Mouse (Mus musculus): ENCODE results near the gene Gm20388.

Gene Gm20388

DNA sequence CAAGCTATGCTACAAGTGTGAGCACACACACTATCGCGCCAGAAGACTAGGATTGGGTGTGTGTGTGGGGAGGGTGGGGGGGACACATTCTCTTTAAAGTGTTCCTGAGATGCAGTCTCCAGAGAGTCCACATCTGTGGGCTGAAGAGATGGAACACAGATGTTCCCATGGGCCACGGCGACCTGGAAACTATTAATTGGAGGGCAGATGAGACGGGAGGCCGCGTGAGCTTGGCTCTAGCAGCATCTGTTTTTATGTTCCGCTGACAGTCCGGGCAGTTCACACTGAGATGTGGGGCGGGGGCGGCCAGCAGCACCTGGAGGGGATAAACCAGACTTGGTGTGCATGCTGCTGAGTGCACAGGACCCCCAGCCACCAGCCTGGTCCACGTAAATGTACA is 2247.0 kb downstream of the Gm20388 start:
- in situ Hi-C loops (cut with MboI, MseI), result no loop called here

DNA sequence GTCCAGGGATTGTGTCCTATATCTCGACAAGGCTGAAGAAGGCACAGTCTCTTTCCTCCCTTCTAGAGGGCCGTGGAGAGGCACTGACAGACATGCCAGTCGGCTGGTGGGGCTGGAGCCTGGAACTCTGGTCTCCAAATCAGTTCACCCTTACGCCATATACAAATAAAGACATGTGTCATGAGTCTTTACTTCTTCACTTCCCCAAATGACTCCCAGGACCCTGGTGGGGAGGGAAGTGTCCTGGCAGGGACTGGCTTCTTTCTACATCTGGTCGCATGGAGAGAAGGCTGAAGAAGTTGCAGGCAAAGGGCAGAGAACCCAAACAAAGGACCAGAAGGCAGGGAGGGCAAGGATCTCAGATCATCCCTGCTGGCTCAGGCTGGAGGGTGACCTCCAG is 2249.5 kb downstream of the Gm20388 start:
- in situ Hi-C loops (cut with MboI, MseI), result no loop called here

DNA sequence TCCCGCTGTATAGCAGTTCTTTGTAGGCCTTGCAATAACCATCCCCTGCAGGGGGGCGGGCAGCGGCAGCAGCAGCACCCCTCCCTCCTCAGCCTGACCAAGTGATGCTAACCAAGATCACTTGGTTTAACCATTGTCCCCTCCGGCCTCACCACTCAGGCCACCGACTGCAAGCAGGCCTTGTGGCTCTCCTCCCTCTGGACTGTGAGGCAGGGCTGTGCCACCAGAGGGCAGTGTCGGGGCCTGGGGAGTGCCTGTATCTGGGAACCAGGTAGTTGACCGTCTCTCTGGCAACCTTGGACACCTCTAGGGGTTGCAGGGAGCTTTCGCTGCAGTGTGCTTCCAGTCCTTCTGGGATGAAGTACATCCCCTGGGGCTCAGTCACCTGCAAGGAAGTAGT is 2252.4 kb downstream of the Gm20388 start:
- in situ Hi-C loops (cut with MboI, MseI), result no loop called here

DNA sequence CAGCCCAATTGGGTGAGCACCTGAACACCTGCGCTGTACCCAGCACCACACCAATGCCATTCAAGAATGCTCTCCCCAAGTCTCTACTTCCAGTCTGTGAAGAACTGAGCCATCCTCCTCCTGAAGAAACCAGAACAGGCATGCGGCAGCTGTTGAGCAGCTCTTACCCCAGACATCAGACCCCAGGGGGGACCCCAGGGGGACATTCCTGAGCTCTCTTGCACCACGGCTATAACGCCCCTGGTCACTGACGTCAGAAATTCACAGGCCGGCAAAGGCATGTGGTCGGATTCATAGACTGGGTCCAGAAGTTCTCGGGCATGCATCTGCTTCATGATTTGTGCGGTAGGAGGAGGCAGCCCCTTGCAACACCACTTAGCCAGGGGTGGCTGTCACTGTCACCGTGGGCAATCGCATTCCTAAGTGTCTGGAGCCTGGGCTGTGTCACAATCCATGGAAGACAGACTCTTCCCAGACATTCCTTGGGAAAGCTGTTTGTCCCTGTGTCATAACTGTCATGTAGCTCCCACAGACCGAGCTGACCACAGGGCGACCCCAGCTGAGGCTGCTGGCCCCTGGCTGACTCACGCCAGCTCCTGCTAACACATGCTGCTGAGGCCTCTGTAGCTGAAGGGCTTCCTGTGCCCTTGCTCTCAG is 2256.7 kb downstream of the Gm20388 start:
- in situ Hi-C loops (cut with MboI, MseI), result no loop called here

DNA sequence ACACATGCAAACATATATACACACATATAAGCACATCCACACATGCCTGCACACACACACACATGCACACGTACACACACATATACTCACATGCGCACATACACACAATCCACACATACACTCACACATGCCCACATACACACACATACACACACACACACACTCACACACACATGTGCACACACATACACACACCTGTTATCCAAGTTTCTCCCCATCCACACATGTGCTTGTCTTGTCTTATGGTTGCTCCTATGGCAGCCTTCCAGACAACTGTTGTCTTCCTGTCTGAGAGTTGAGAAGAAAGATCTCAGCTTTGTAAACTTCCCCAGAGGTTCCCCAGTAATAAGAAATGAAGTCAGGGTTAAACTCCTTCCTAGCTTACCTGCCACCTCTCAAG is 2258.8 kb downstream of the Gm20388 start:
- in situ Hi-C loops (cut with MboI, MseI), result no loop called here

DNA sequence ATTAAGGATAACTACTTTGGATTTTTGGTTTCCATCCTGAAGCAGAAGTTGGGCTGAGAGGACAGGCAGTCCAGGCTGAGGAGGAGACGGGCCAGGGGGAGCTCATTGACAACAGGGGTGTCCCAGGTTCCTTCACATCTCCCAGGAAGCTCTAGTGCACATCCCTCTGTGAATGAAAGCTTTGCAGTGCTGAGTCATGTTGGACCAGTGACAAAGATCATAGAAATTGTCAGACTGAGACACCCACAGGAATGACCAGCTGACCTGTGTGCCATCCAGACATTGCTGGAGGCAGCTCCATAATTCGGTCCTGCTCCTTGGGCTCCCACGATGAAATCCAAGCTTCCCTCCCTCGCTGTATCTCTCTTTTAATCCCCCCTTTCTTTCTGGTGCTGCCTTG is 2261.2 kb downstream of the Gm20388 start:
- in situ Hi-C loops (cut with MboI, MseI), result no loop called here

DNA sequence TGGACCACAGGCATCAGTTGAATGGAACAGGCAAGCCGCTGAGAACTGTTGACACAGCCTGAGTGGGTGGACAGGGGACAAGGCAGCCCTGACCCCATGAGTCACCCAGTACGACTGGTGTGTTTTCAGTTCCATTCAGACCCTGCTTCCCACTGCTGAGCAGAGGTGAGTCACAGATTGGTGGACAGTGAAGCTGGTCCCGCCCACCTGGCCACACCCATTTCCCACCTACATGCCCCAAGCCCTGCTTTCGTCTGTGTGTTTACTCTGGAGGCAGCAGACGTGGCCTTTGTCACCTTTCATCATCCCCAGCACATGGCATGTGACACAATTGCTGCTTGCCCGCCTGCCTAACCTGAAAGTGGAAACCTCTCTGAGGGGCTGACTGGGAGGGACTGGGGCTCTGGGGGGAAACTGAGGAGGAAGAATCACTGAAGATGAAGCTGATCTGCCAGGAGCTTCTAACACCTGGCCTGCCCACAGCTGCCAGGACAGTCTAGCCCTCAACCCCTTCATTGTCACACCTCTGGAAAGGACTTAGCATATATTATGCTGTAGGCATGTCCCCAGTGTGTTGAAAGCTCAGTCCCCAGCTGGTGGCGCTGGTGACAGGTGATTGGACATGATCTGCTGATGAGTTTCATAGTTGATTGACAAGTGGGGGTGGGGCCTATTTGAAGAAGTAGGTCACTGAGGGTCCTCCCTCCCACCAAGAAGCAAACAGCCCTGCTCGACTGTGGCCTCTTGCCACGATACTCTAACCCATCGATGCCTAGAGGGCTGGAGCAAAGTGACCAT is 2263.7 kb downstream of the Gm20388 start:
- in situ Hi-C loops (cut with MboI, MseI), result no loop called here

DNA sequence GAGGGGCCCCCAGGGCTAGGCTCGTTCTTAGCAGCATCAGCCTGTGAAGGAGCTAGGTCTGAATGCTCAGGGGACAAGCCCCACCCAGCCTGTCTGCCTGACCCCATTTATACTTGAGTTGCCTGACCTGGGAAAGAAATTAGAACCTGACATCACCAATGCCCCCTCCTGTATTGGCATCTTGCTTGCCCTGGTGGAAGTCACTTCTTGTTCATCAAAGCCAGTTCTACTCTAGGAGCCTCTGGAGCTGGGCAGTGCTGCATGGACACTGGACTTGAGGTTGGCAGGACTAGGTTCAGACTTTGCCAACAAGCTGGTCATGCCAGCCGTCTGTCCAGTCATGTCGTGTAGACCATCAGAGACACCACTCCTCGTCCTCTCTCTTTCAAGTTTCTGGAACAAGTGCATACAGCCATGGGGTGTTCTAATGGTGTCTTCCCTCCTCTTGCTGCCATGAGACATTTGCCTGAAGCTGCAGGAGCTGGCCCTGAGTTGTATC is 2267.8 kb downstream of the Gm20388 start:
- in situ Hi-C loops (cut with MboI, MseI), result no loop called here

DNA sequence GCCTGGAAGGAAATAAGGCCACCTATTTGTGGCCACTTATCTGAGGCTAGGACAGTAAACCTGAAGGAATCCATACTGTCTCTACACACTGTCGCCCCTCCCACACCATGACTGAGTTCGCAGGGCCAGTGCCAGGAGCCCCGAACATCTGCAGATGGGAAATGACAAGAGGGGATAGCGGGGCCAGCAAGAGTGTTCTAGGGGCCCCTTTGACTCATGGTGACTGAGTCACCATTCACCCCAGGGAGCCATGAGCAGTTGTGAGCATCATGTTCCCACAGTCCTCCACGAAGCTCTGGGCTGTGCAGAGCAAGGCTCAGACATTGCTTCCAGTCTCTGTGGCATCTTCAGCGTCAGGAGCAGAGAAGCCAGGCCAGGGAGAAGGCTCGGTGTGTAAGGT is 2268.7 kb downstream of the Gm20388 start:
- in situ Hi-C loops (cut with MboI, MseI), result no loop called here

DNA sequence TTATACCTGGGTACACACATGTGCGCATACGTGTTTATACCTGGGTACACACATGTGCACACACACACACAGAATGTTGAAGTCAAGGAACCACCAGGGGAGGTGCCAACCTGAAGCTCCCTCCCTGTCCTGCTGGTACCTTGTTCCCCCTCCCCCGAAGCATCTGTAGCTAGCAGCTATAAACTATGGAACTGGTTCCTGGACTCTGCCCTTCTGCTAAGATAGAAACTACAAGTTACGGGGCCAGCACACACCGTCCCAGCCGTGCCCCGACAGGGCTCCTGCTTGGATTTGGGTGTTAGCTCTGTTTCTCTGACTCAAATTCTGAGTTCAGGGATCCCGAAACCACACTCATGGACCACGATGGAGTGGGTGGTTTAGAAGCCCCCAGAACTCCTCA is 2269.5 kb downstream of the Gm20388 start:
- in situ Hi-C loops (cut with MboI, MseI), result no loop called here

DNA sequence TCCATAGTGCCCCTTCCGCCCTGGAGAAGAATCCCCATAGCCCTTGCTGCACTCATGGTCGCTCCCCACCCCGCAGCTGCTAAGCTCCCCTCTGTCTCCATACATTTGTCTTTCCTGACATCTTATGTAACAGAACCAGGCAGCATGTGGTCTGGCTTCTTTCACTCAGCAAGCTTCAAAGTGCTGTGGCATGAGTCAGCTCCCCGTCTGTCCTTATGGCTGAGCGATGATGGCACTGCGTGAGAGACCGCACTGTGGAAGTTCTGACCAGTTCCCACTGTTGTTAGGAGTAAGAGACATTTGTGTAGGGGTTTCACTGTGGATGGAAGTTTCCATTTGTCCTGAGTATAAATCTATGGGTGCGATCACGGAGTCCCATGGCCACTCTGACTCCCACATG is 2270.8 kb downstream of the Gm20388 start:
- in situ Hi-C loops (cut with MboI, MseI), result no loop called here

DNA sequence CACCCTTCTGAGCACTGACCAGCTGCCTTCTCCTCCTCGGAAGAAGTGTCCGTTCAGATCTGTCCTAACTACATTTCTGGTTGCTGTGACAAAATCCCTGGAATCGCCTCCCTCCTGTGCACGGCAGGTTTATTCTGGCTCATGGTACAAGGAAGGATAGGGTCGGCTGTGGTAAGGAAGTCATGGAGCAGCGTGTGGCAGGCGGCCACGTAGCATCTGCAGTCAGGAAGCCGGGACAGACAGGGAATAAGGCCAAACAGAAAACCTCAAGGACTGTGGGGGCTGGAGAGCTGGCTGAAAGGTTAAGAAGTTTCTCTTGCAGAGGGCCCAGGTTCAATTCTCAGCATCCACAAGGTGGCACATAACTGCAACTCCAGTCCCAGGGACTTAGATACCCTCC is 2271.3 kb downstream of the Gm20388 start:
- in situ Hi-C loops (cut with MboI, MseI), result no loop called here

DNA sequence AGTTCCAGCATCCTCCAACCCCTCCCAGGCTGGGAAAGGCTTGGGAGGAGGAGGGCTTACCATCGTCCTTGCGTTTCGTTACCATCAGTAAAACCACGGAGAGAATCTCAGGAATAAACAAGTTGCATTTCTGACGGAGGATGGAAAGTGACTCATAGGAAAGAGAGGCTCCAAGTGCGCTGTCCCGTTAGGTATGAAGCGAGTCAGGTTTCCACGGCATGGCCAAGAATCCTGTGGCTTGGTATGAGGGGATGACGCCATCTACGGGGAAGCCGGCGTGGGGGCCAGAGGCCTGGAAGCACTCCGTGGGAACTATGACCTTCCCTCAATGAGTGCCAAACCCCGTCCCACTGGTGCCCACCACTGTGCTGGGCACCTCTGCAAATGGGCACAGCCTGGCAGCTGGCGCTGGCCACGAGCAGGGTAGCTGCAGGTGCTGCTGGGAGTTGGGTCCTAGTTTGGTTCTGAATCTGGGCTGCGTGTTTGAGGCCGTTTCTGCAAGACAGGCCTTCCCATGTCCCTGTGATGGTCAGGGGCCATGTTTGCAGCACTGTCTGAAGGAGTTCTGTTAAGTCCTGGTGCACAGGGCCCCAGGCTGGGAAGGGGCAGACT is 2275.8 kb downstream of the Gm20388 start:
- in situ Hi-C loops (cut with MboI, MseI), result no loop called here

DNA sequence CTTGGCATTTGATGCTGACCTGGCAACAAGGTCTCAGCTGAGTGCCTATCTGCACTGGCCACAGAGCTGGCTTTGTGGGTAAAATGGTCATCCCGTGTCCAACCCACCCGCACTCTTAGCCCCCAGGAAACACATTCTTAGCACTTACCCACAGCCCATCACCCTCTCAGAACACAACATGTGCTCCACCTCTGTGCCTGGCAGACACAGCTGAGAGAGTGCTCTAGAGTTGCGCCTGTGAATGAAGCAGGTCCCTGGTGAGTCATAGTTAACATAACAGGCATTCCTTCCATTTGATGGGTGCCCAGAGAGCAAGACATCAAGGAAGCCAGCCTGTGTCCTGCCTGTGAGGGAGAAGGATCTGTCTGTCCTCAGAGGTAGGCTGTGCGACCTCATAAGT is 2276.6 kb downstream of the Gm20388 start:
- in situ Hi-C loops (cut with MboI, MseI), result no loop called here

DNA sequence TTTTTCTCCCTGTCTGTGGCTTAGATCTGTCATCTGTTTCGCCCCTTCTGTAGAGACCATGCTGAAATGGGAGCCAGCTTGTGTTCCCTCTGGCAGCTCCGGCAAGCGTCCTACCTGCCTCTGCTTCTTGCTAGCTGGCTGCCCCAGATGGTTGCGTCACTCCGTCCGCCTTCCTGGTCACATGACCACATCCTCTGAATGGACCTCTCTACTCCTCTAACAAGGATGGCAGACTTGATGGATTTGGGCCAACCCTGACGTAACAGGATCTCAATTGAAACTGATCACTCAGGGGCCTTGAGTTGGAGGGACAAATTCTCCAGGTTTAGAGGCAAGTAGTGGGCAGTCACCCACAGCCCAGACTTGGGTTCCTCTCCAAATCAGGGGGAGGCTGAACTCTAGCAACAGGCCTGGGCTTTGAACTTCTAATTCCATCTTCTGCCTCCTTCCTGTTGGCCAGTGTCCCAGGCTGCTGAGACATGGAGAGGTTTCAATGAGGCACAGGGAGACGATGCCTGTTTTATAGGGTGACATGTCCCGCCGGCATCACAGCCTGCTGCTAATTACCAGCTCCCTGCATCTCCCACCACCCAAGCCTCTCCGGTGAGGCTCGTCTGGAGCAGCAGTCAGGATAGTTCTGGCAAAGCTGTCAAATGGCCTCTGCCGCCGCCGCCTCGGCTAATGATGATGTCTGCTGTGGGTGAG is 2279.9 kb downstream of the Gm20388 start:
- in situ Hi-C loops (cut with MboI, MseI), result no loop called here

DNA sequence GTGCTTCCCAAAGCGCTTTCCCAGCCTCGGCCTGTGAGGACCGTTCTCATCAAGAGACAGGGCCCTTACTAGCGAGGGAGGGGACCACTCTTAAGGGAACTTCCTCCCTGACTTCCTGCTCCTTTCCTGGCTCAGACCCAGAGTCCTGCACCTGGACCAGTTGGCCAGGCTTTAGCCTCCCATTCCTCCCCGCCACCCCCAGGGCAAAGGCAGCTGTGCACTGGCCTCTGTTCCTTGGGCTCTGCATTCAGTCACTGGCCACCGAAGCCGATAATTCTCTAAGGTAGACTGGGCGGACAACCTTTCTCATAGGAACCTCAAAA is 2280.4 kb downstream of the Gm20388 start:
- in situ Hi-C loops (cut with MboI, MseI), result no loop called here

DNA sequence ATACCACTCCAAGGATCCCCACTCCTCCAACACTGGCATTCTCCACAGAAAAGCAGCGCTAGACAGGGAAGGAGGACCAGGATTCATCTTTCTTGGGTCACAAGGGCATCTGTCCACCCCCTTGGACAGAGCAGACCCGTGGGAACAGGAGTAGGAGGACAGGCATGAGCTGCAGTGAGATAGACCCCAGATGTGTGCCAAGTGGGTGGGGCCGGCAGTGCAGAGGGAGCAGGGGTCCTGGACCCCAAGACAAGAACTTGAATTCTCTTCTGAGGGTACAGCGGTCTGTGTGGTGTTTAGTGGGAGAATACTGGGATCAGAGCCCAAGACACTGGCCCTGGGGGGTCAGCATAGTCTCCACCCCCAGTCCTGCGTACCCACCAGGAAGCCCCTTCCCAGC is 2282.1 kb downstream of the Gm20388 start:
- in situ Hi-C loops (cut with MboI, MseI), result no loop called here

DNA sequence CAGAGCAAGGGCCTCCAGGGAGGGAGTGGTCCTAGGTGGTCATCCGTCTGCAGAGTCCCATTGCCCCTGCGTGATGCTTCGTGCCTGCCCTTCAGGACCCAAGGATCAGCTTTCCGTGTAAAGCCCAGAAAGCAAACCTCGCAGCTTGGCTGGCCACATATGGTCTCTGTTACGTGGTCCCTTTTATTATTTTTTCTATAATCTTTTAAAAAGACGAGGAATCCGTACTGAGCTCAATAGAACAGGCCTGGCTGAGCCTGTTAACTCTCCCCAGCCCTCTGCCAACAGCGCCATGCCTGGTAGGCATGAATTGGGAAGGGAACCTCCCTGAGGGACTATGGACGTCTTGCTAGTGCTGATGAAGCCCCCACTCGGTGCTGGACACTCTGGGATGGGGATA is 2282.9 kb downstream of the Gm20388 start:
- in situ Hi-C loops (cut with MboI, MseI), result no loop called here

DNA sequence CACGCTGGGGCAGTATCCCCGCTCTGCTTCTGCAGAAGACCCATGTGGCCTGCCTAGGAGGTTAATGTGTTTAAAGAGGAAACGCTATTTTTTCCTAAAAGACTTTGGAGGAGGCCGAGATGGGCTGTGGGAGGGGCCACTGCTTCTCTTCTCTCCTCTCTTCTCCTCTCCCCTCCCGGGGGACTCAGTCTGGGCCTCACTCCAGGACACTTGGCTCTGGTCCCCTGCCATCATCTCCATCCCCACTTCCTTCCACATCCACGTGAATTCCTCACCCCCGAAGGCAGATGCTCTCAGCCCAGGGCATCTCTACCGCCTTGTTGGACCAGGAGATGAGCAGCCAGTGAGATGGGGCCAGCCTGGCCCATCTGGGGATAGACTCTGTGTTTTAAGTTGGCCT is 2283.8 kb downstream of the Gm20388 start:
- in situ Hi-C loops (cut with MboI, MseI), result no loop called here

DNA sequence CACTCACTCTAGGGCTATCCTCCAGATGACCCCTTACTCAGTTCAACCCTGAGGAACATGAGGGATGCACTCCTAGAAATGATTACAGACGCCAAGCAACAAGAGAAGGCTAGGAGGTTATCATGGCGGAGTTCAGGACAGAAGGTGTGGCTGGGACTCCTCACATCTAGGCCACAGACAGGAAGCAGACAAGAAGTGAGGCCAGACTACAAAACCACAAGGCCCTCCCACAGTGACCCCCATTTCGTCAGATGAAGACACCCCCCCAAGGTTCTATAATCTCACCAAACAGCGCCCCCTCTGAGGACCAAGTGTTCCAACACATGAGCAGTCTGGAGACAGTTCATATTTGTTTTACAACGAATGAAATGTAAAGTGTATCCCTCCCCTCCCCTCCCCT is 2286.7 kb downstream of the Gm20388 start:
- in situ Hi-C loops (cut with MboI, MseI), result no loop called here

DNA sequence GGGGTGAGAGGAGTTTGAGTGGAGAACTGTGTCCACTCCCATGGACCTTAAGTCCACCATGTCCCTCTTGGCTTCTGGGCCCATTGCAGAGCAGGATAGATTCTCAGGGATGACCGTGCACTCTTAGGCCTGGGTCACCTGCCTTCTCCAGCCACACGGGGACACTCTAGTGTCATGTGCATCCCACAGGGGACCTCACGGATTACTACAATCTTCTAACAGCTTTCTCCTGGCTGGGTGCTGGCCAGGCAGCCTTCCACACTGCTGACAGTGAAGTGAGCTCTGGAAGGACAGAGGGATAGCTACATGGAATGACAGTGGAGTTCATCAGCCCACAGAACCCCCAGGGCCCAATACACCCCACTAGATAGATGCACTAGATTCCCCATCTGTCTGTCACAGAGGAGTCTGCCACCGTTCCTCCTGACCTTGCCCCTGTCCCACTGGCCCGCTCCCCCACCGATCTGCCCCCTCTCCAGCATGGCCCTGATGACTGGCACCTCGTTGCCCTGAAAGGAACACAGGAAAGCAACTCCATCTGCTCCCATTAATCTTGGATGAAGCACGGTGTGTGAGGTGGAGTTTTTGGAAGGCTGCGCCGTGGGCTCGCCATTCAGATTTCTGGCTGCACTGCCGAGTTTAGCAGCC is 2287.9 kb downstream of the Gm20388 start:
- in situ Hi-C loops (cut with MboI, MseI), result no loop called here

DNA sequence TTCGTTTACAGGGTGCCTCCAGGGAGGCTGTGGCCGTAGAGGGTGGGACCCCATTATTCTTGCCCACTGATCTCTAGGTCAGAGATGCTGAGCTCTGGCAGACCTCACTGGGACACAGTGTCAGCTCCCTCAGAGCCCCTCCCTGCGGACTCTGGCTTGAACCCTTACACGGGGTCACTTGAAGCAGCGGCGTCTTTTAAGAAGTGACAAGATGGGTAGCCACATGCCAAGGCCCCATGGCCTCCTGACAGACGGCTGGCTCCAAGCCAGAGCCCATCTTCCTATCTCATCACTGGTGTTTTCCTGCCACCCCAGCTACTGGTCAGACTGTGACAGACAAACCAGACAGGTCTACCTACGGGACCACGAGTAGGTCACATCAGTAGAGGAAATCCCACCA is 2288.6 kb downstream of the Gm20388 start:
- in situ Hi-C loops (cut with MboI, MseI), result no loop called here

All from T-helper 1 cell (primary cell).